Mouse (Mus musculus): Measurements from ENCODE around the gene Olfr1122. TPM values are rescaled to one million over a fixed set of nuclear protein-coding genes. Genes with fewer than 3 reads are reported as not detected.

The Olfr1122 gene
- not detected for polyA plus RNA-seq (2014; fragmentation: Illumina TruSeq; extraction: RNeasy Lipid Tissue Mini Kit (QIAGEN cat#74804); ENCODE audit: low read depth, low replicate concordance)

DNA sequence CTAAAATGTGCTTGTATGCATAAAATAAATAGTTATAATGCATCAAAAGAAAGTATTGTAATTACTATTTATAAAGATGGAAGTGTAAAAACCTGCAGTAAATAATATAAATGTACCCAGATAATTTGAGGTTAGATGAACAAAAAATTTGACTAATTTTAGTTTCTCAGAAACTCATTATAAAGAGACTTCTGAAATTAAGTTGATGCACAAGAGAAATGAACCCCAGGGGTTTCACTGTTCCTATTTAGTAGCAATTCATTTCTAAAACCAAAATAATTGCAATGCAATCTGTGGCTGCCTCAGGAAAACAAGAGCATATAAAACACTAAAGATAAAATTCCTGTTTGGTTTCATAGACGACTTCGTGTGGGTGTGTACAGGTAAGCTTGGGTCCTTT, at the start of gene Olfr1122:
Gene Olfr1122, plus strand, starts transcription at position 301 of the 400 bp plus-strand sequence.

DNA sequence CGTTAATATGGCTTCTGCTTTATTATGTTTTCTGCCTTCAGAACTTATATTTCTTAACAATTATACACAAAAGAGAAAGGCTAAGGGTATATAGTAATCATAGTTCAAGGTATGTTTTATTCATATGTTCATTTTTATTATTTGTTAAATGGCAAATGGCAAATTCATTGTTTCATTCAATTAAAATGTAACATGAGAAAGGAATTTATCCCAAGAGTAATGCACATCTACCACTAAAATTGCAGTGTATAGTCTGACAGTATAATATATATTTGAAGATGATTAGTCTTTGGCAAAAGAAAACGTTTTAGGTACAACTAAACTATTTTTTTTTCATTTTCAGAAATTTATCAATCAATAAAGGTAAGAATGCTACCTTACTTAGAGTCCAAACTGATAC, 31.1 kb upstream of the Olfr1122 start, which contains the start of gene Olfr1120:
Gene Olfr1120, plus strand, starts transcription at position 301 of the 400 bp plus-strand sequence.

DNA sequence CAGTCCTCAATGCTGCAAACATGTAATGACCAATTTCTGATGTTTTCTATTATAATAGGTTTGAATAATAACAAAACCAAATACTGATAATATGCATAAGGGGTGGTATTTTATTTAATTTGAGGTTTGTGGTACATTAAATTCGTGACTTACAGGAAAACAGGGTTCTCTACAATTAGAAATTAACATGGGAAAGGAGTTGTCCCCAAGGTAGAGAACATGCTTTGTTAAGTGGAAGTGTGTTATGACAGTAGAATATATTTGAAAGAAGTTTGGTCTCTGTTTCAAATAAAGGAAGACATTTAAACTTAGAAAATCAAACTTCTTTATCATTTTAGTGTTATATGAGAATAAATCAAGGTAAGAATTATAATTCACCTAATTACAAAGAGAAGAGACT, 16.1 kb upstream of the Olfr1122 start, which contains the start of gene Olfr1121:
Gene Olfr1121, plus strand, starts transcription at position 301 of the 400 bp plus-strand sequence.

DNA sequence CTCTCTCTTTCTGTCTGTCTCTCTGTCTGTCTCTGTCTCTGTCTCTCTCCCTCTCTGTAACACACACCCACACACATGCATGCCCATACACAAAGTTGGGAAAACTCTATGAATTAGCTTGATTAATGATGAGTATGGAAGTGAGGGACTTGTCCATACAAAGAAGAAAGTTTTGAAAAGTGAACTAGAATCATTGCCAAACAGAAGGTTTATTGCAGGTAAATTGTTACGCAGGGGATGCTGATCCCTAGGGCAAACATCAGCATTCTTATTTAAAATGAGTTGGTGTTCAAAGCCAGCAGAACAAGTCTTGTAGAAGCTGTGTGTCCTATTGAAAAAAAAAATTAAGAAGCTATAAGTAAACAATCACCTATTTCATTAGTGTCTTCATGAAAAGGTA, 30.7 kb downstream of the Olfr1122 start, which contains the start of gene Olfr1123:
Gene Olfr1123, plus strand, starts transcription at position 301 of the 400 bp plus-strand sequence.

DNA sequence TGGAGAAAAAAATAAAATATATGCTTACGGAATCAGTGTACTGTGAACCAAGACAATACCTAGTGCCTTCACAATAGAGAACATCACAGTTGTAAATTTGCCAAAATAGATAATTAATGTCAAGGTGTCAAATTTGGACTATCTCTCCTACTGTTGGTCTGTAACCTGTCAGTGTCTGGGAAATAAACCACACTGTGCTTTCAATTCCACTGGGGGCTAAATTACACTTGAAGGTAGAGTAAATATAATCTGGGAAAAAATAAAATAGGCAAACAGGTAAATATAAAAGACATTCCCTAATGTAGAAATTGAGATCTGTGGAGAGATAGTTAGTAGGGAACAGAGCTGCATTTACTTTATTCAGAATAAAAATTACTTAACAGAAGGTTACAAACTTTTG, 44.3 kb downstream of the Olfr1122 start, which contains the start of gene Olfr1124:
Gene Olfr1124, plus strand, starts transcription at position 301 of the 400 bp plus-strand sequence.

Other genes starting within 250 kb of the Olfr1122 start
- not detected for gene Olfr1110, start 245.5 kb upstream of the Olfr1122 start, polyA plus RNA-seq (2014; fragmentation: Illumina TruSeq; extraction: RNeasy Lipid Tissue Mini Kit (QIAGEN cat#74804); ENCODE audit: low read depth, low replicate concordance)
- gene Olfr1111, start 233.2 kb upstream of the Olfr1122 start, polyA plus RNA-seq (2014; fragmentation: Illumina TruSeq; extraction: RNeasy Lipid Tissue Mini Kit (QIAGEN cat#74804); ENCODE audit: low read depth, low replicate concordance): not detected
- not detected for gene Olfr1112, start 198.1 kb upstream of the Olfr1122 start, polyA plus RNA-seq (2014; fragmentation: Illumina TruSeq; extraction: RNeasy Lipid Tissue Mini Kit (QIAGEN cat#74804); ENCODE audit: low read depth, low replicate concordance)
- not detected for gene Olfr1113, start 176.9 kb upstream of the Olfr1122 start, polyA plus RNA-seq (2014; fragmentation: Illumina TruSeq; extraction: RNeasy Lipid Tissue Mini Kit (QIAGEN cat#74804); ENCODE audit: low read depth, low replicate concordance)
- gene Olfr1115, start 137.8 kb upstream of the Olfr1122 start, polyA plus RNA-seq (2014; fragmentation: Illumina TruSeq; extraction: RNeasy Lipid Tissue Mini Kit (QIAGEN cat#74804); ENCODE audit: low read depth, low replicate concordance): not detected
- not detected for gene Olfr1116, start 118.3 kb upstream of the Olfr1122 start, polyA plus RNA-seq (2014; fragmentation: Illumina TruSeq; extraction: RNeasy Lipid Tissue Mini Kit (QIAGEN cat#74804); ENCODE audit: low read depth, low replicate concordance)
- gene Olfr1118, start 78.3 kb upstream of the Olfr1122 start, polyA plus RNA-seq (2014; fragmentation: Illumina TruSeq; extraction: RNeasy Lipid Tissue Mini Kit (QIAGEN cat#74804); ENCODE audit: low read depth, low replicate concordance): not detected
- gene Olfr1120, start 31.0 kb upstream of the Olfr1122 start, polyA plus RNA-seq (2014; fragmentation: Illumina TruSeq; extraction: RNeasy Lipid Tissue Mini Kit (QIAGEN cat#74804); ENCODE audit: low read depth, low replicate concordance): not detected
- gene Olfr1121, start 16.0 kb upstream of the Olfr1122 start, polyA plus RNA-seq (2014; fragmentation: Illumina TruSeq; extraction: RNeasy Lipid Tissue Mini Kit (QIAGEN cat#74804); ENCODE audit: low read depth, low replicate concordance): not detected
- not detected for gene Olfr1123, start 30.8 kb downstream of the Olfr1122 start, polyA plus RNA-seq (2014; fragmentation: Illumina TruSeq; extraction: RNeasy Lipid Tissue Mini Kit (QIAGEN cat#74804); ENCODE audit: low read depth, low replicate concordance)
- gene Olfr1124, start 44.4 kb downstream of the Olfr1122 start, polyA plus RNA-seq (2014; fragmentation: Illumina TruSeq; extraction: RNeasy Lipid Tissue Mini Kit (QIAGEN cat#74804); ENCODE audit: low read depth, low replicate concordance): not detected
- gene Olfr1126, start 68.1 kb downstream of the Olfr1122 start, polyA plus RNA-seq (2014; fragmentation: Illumina TruSeq; extraction: RNeasy Lipid Tissue Mini Kit (QIAGEN cat#74804); ENCODE audit: low read depth, low replicate concordance): not detected
- gene Pramel7, start 111.2 kb downstream of the Olfr1122 start, polyA plus RNA-seq (2014; fragmentation: Illumina TruSeq; extraction: RNeasy Lipid Tissue Mini Kit (QIAGEN cat#74804); ENCODE audit: low read depth, low replicate concordance): not detected
- gene Pramel6, start 120.7 kb downstream of the Olfr1122 start, polyA plus RNA-seq (2014; fragmentation: Illumina TruSeq; extraction: RNeasy Lipid Tissue Mini Kit (QIAGEN cat#74804); ENCODE audit: low read depth, low replicate concordance): not detected
- not detected for gene Olfr153, start 145.9 kb downstream of the Olfr1122 start, polyA plus RNA-seq (2014; fragmentation: Illumina TruSeq; extraction: RNeasy Lipid Tissue Mini Kit (QIAGEN cat#74804); ENCODE audit: low read depth, low replicate concordance)
- gene Olfr1128, start 159.7 kb downstream of the Olfr1122 start, polyA plus RNA-seq (2014; fragmentation: Illumina TruSeq; extraction: RNeasy Lipid Tissue Mini Kit (QIAGEN cat#74804); ENCODE audit: low read depth, low replicate concordance): not detected
- not detected for gene Olfr1129, start 188.1 kb downstream of the Olfr1122 start, polyA plus RNA-seq (2014; fragmentation: Illumina TruSeq; extraction: RNeasy Lipid Tissue Mini Kit (QIAGEN cat#74804); ENCODE audit: low read depth, low replicate concordance)
- gene Olfr1130, start 220.4 kb downstream of the Olfr1122 start, polyA plus RNA-seq (2014; fragmentation: Illumina TruSeq; extraction: RNeasy Lipid Tissue Mini Kit (QIAGEN cat#74804); ENCODE audit: low read depth, low replicate concordance): not detected
- gene Olfr1131, start 241.3 kb downstream of the Olfr1122 start, polyA plus RNA-seq (2014; fragmentation: Illumina TruSeq; extraction: RNeasy Lipid Tissue Mini Kit (QIAGEN cat#74804); ENCODE audit: low read depth, low replicate concordance): not detected